9 mouse cellular contexts compared by ENCODE assay signal in the genomic region with DNA sequence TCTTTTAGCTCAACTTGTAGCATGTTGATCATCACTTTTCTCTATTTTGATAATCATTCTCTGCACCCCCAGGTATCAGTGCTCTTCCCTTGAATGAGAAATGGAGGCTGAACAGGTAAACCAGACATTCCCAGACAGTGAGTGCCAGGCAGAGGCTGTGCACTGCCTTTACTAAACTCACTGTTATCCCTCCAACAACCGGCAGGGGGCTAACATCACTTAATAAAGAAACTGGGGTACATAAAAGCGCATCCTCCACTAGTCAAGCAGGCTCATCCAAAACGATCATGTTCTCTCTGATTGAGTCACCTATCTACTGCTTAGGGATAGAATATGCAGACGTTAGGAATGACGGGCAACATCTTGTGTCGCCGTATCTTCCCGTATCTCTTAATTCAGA.
DNase-seq lines count a peak whose midpoint lies in the region; ATAC-seq and TF ChIP-seq lines count a peak whose summit lies in the region.
"Had no signal": no experiment of that assay in that cellular context is flagged by ENCODE, and none has a peak within 500 bp of the region (broad histone marks: within the 10 kb centered on the region; RNA-seq: fewer than 3 reads in every experiment).

No protein-coding gene starts in this region.

- no peak overlapping the region for H3K4me3 ChIP-seq in forebrain, embryonic 16.5 days (replicated peaks; ENCODE audit: low read length)
- H3K4me3 ChIP-seq in forebrain, embryonic 10.5 days, result no peak overlapping the region
- H3K4me3 ChIP-seq in liver, embryonic 14.5 days (ENCODE audit: insufficient read depth in 1 of 2, low read depth in 2 of 2, low read length in 2 of 2), result no peak overlapping the region
- H3K4me3 ChIP-seq: myocyte had no signal

- no peak overlapping the region for H3K27ac ChIP-seq in forebrain, embryonic 16.5 days (ENCODE audit: low read length)
- H3K27ac ChIP-seq in forebrain, embryonic 10.5 days, result no peak overlapping the region
- no peak overlapping the region for H3K27ac ChIP-seq in liver, embryonic 14.5 days

- H3K36me3 ChIP-seq in forebrain, embryonic 16.5 days (ENCODE audit: control insufficient read depth, insufficient read depth), result peaks cover 9% of the 10 kb centered on the region
- H3K36me3 ChIP-seq in forebrain, embryonic 10.5 days (replicated peaks), result peaks cover 48% of the 10 kb centered on the region
- H3K36me3 ChIP-seq in liver, embryonic 14.5 days (replicated peaks; ENCODE audit: control insufficient read depth, insufficient read depth, low read depth), result peaks cover 77% of the 10 kb centered on the region

- WGBS in forebrain, embryonic 16.5 days, result 70% methylated on average over 8 of the region's 8 CpGs
- 70% methylated on average over 8 of the region's 8 CpGs for WGBS in forebrain, embryonic 10.5 days
- 65% methylated on average over 8 of the region's 8 CpGs for WGBS in liver, embryonic 14.5 days (ENCODE audit: insufficient replicate concordance)

- H3K27me3 ChIP-seq in forebrain, embryonic 16.5 days (replicated peaks; ENCODE audit: control insufficient read depth, insufficient read depth, low read length), result no peaks in the 10 kb centered on the region
- H3K27me3 ChIP-seq in forebrain, embryonic 10.5 days (ENCODE audit: poor library complexity, severe bottlenecking), result peaks cover 42% of the 10 kb centered on the region
- H3K27me3 ChIP-seq in liver, embryonic 14.5 days (ENCODE audit: control insufficient read depth, insufficient read depth, low read length), result no peaks in the 10 kb centered on the region

- intact Hi-C loops in heart, postnatal 10 days (cut with DNase I), result loop anchor here (2.0 to 10.0 kb wide), 4 partner anchors 421 to 856 kb away; a partner anchor contains a TSS

- DNase-seq in forebrain, embryonic 10.5 days (ENCODE audit: extremely low spot score, low spot score), result no peak
- peak; percentile 38 to 61 for DNase-seq in right cerebral cortex, postnatal 10 days (ENCODE audit: low spot score in 2 of 2)
- DNase-seq in right cerebral cortex, adult 18-20 months, result no peak
- peak; percentile 26 for DNase-seq in cerebellum, adult 11 months
- DNase-seq in heart, postnatal 10 days, result peak; percentile 57 to 69
- DNase-seq in liver, embryonic 14.5 days (ENCODE audit: low read depth in 3 of 3, low spot score in 3 of 3), result peak in 2 of 3 experiments; percentile 30 to 52
- peak; percentile 39 to 73 for DNase-seq in spleen, postnatal 10 days (ENCODE audit: low spot score in 2 of 2)

- no peaks in the 10 kb centered on the region for H3K9me3 ChIP-seq in forebrain, embryonic 16.5 days (ENCODE audit: control insufficient read depth, low read length)
- no peaks in the 10 kb centered on the region for H3K9me3 ChIP-seq in forebrain, embryonic 10.5 days
- H3K9me3 ChIP-seq in liver, embryonic 14.5 days (ENCODE audit: control insufficient read depth, low read length), result no peaks in the 10 kb centered on the region

- ATAC-seq in forebrain, embryonic 16.5 days, result peak; percentile 37; the same call in 1 of the 2 replicates
- ATAC-seq in liver, embryonic 14.5 days (ENCODE audit: insufficient read depth), result no peak

- no peak overlapping the region for H3K9ac ChIP-seq in forebrain, embryonic 16.5 days (replicated peaks; ENCODE audit: low read depth, low read length)
- no peak overlapping the region for H3K9ac ChIP-seq in liver, embryonic 14.5 days (replicated peaks)

- TF ChIP-seq CTCF in liver, embryonic 14.5 days (IDR thresholded peaks at IDR 0.05; ENCODE audit: low read depth), result peak; percentile 78

- no peak overlapping the region for H3K4me2 ChIP-seq in forebrain, embryonic 16.5 days (ENCODE audit: low read length)
- H3K4me2 ChIP-seq in liver, embryonic 14.5 days (ENCODE audit: low read depth), result no peak overlapping the region

- no peak for TF ChIP-seq EP300 in liver, embryonic 14.5 days (IDR thresholded peaks at IDR 0.05; ENCODE audit: low read depth)

- H3K4me1 ChIP-seq in forebrain, embryonic 16.5 days (replicated peaks; ENCODE audit: control insufficient read depth, insufficient read depth, low read length), result peaks cover 6% of the 10 kb centered on the region
- peaks cover 38% of the 10 kb centered on the region for H3K4me1 ChIP-seq in forebrain, embryonic 10.5 days
- no peaks in the 10 kb centered on the region for H3K4me1 ChIP-seq in liver, embryonic 14.5 days (replicated peaks; ENCODE audit: control insufficient read depth in 2 of 2, insufficient read depth in 2 of 2, low read length in 1 of 2)

Comparison
In these comparisons a context has a peak if more than half of its experiments do, and no peak if none do; other contexts are left out.
1. DNase-seq: peak in right cerebral cortex, postnatal 10 days (2 of 2), cerebellum, adult 11 months (single experiment), heart, postnatal 10 days (2 of 2), liver, embryonic 14.5 days (2 of 3) and spleen, postnatal 10 days (2 of 2); none in forebrain, embryonic 10.5 days (single experiment) and right cerebral cortex, adult 18-20 months (single experiment).